Mouse (Mus musculus) erythroblast, embryonic 14.5 days (primary cell): ENCODE results near the gene Arl15.

Experiments used
- GATA1 ChIP-seq: IDR thresholded peaks from 2 replicates; pipeline ENCODE4 v1.6.1; 2012; ENCODE audit warnings: low read length, inconsistent platforms, mixed read lengths
- TAL1 ChIP-seq: IDR thresholded peaks from 3 replicates; pipeline ENCODE4 v1.6.1; 2012; ENCODE audit warnings: low read length, inconsistent platforms, mixed read lengths

DNA sequence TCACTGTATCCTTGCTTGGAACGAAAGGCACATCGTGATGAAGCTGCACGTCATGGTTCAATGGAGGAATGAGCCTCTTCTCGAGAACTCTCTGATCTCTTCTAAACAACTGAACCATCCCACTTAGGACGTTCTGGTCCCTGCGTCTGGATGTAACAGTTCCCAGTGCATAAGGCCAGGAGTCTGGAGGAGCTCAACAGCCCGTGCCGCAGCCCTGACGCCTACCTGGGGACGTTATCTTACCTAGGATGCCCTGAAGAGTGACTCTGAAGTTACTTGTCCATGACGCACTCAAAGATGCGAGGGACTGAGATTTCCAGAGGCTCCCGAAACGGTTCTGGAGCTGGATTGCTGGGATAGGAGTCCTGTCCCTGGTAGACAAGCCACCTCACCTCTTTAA, 121.4 kb downstream of the Arl15 start:
- TF ChIP-seq GATA1, result no peak
- no peak for TF ChIP-seq TAL1
